Mouse (Mus musculus) Patski (cell line): Measurements from ENCODE around the gene Nfkb2. TPM values are rescaled to one million over a fixed set of nuclear protein-coding genes. Genes with fewer than 3 reads are reported as not detected.

Source experiments
- ATAC-seq: fragments of 100-300 bp; one replicate; pipeline ENCODE4 v1.8.0; 2021
- CTCF ChIA-PET: fragments of 350-600 bp; sonication (Branson Sonifier 250); formaldehyde crosslinking; loops from one replicate; lab custom pipeline; 2022; ENCODE audit warnings: inconsistent platforms; lab: Charles Lee
- POLR2A ChIA-PET: fragments of 350-600 bp; sonication (Branson Sonifier 250); formaldehyde crosslinking; loops from one replicate; lab custom pipeline; 2022; ENCODE audit warnings: antibody characterized with exemption, inconsistent platforms; lab: Charles Lee
- DNase-seq: peaks from one replicate; pipeline ENCODE4 v3.0.0-alpha.2; 2011; ENCODE audit warnings: low read depth, low spot score
- H3K27me3 ChIP-seq: fragments of 371-371 bp; one replicate; pipeline ENCODE4 v1.5.1; 2021
- CTCF ChIP-seq: fragments of 100-300 bp; IDR thresholded peaks from one replicate; pipeline ENCODE4 v1.5.1; 2021
- in situ Hi-C: fragments of 300-500 bp; cut with MboI; formaldehyde crosslinking; loops from 3 replicates; pipeline ENCODE4 v1.11.1; 2018; ENCODE audit warnings: low pct_unique_long_range_greater_than_20kb, mixed read lengths
- polyA plus RNA-seq: library from polyadenylated mRNA; unstranded; gene quantifications from one replicate; pipeline ENCODE4 v1.2.3, GENCODE M21; 2021

The Nfkb2 gene
- polyA plus RNA-seq, 1 experiment from 2014 or later: 48.2 TPM

DNA sequence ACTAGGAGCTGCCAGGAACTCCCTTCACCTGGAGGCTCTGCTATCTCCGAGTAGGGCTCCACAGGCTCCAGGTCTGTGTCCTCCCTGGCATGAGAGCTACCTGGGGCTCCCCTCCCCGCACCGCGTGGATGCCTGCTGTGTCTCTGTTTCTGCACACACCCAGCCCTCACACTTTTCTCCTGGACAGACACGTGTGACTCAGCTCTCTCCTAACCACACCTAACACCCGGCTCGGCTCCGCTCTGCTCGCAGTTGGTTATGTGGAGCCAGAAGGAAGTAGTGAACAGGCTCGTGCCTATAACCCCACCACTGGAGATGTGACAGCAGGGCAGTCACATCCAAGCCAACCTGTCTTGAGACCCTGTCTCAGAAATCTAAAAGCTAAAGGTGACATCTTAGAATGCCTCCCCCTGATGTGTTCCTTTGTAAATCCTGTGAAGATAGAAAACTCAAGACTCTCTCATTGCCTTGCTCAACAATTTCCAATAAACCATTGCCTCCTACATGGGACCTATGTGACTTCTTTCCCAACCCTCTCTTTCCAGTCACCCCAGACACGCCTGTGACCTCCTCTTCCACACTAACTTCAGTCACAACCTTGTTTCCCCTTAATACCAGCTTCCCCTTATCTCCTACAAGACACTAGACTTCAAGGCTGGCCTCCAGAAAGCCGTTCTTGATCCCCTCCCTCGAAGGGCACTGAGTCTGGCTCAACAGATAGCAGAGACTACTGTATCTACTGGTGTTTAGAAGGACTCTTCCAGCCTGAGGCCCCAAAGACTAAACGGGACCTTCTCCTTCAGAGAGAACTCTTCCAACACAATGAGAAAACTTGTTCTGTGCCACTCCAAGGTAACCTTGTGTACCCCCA, 11.0 kb downstream of the Nfkb2 start:
- peaks cover 14% of the 10 kb centered on the region for H3K27me3 ChIP-seq
- in situ Hi-C loops: no loop called here
- no peak for TF ChIP-seq CTCF
- ATAC-seq (no peak), DNase-seq (no peak)
- ChIA-PET CTCF (interaction anchor here (0.8 to 1.1 kb wide), 3 partner anchors 9 to 13 kb away, joined by 3 read pairs; partner anchors contain the start of genes Fbxl15 and Nfkb2), POLR2A (interaction anchor here (1.4 to 1.9 kb wide), 4 partner anchors 8 to 13 kb away, joined by 4 to 7 read pairs (median 5); partner anchors contain the start of gene Fbxl15)

DNA sequence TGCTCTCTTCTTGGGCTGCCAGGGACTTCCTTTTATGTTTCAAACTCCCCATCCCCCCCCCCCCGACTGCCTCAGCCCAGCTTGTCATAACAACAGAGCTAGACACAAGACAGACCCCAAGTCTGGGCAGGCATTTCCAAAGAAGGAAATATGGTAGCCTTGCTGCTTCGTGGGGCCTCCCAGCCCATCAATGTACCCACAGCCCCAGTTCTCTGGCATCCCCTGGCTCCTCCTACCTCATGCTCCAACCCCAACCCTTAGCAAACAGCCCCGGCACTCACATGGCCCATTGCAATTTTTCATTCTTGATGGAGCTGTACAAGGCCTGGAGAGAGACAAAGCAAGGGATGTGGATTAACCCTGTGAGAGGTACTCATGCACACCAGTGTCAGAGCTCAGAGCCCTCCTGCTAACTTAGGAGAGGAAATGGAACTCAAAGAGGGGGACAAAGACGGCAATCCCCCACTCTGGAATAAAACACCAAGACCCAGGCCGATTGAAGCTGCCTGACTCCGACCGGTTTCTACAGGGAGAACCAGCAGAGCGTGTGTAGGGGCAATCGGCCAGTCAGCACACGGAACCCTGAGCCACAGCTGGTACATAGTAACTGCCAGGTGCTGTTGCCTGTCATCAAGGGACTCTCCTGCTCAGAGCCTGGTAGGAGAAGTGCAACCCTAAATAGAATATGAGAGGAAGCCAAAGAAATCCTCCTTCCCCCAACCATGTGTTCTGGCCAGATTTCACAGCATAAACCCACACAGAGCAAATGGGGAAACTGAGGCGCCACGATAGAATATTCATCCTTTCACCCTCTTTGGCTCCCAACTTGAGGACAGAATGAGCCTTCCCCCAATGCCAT, 11.9 kb downstream of the Nfkb2 start:
- TF ChIP-seq CTCF: no peak
- in situ Hi-C loops: no loop called here
- CTCF ChIA-PET: no interaction called here
- ATAC-seq (no peak), DNase-seq (no peak)
- POLR2A ChIA-PET: interaction anchor here (0.7 to 1.9 kb wide), 5 partner anchors 9 to 14 kb away, joined by 4 to 7 read pairs (median 5); partner anchors contain the start of gene Fbxl15
- H3K27me3 ChIP-seq: peaks cover 14% of the 10 kb centered on the region

DNA sequence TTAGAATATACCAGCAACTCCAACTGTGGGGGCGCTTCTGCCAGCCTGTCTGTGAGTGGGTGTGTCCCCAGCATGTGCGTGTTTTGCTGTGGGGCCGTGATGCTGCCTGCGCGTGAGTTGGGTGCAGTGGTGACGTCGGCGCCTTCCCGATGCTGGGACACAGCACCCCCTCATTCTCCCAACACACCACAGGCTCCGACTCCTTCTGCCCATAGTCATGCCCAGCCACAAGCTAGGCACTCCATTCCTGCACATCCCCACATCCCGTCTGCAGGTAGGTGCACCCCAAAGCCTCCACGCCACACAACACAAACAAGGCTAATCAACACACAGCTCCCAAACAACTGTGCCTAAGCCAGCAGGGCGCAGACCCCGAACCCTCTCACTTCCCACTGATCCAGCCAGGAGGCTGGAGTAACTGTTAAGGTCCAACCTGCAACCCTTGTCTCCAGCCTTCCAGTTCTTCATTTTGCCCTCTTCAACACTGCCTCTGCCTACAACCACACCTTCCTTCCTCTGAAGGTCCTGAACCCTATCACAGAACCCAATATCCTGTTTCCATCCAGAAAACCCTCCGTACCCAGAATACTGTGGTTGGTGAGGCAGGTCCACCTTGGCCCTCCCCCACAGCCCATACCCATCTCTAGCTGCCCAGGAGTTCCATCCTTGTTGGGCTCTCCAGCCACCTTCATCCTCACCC, 12.9 kb downstream of the Nfkb2 start:
- TF ChIP-seq CTCF: no peak
- CTCF ChIA-PET: no interaction called here
- POLR2A ChIA-PET: interaction anchor here (0.7 to 1.4 kb wide), 2 partner anchors 10 to 12 kb away, joined by 5 read pairs; no protein-coding TSS in a partner anchor
- ATAC-seq (no peak), DNase-seq (no peak)
- H3K27me3 ChIP-seq: peaks cover 14% of the 10 kb centered on the region
- in situ Hi-C loops: no loop called here

DNA sequence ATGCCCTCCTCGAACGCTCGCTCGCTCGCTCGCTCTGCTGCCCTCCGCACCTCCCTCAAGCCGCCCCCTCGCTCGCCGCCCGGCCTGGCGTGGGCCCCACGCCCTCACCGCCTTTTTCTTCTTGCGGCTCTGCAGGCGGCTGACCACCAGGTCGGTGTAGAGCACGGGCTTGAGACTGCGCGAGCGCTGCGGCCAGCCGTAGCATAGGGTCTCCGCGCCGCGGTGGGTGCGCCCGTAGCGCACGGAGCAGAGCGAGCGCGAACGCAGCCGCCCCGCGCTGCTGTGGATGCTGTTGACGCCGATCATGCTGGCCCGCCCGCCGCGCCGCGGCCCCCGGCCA, 13.4 kb downstream of the Nfkb2 start:
- in situ Hi-C loops: no loop called here
- peaks cover 14% of the 10 kb centered on the region for H3K27me3 ChIP-seq
- no peak for ATAC-seq
- no peak for DNase-seq
- no peak for TF ChIP-seq CTCF
- ChIA-PET CTCF (interaction anchor here (1.0 kb wide), 1 partner anchor 11 kb away, joined by 3 read pairs; the partner anchor contains the start of gene Fbxl15), POLR2A (no interaction called here)

DNA sequence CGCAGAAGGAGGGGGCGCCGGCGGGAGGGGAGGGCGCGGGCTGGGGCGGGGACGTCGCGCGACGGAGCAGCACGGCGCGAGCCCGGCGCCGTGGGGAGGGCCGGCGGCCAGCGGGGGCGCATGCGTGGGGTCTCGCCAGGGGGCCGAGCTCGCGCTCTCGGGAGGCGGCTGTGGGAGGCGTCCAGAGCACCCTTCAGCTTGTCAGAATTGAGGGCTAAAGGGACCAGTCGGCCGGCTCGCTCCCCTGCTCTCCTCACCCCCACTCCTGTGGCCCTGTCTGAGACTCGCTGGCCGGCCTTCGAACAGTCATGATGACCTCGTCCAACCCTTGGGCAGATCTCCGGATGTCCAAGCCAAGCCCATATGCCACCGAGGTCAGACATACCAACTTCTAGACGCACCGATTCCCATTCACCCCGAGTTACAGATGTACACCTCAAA, 13.9 kb downstream of the Nfkb2 start:
- no peak for ATAC-seq

DNA sequence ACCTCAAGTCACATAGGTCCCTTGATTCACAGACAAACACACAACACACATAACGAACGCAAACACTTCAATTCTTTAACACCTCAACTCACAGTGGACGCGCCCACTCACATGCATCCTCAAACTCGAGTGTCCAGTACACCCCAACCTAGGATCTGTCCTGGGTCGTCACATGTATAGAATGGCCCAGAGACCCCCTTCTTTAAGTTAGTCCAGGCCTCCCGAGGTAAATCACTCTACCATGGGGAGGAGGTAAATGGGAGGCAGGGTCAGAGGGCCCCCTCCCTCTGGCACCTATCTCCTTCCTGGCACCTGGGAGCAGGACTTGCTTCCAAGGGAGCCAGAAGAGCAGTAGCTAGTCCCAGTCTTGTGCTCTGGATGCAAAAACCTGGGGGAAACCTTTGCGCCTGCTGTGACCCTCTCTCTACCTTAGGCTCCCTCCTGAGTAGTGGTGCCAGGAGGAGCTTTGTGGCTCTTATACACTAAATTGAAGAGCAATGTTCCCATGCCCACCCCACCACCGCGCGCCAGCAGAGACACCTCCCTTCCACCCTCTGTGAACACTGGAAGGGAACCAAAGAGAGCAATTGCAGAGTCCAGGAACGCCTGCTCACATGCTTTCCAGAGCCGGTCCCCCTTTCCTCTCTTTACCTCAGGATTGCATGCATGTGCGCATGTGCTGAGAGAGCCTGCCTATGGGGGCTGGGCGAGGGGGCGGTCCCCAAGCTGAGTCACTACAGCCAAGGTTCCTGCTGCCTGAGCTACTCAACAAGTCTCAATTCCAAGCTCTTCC, 14.7 kb downstream of the Nfkb2 start:
- POLR2A ChIA-PET: interaction anchor here (0.6 to 1.9 kb wide), 4 partner anchors 8 to 178 kb away, joined by 3 to 4 read pairs (median 3); partner anchors contain the start of gene Sufu
- CTCF ChIA-PET: interaction anchor here (0.9 to 1.4 kb wide), 4 partner anchors 9 to 14 kb away, joined by 3 to 5 read pairs (median 4); partner anchors contain the start of genes Fbxl15 and Nfkb2
- TF ChIP-seq CTCF: no peak
- no peak for DNase-seq
- in situ Hi-C loops: no loop called here
- peaks cover 14% of the 10 kb centered on the region for H3K27me3 ChIP-seq
- no peak for ATAC-seq

More for the DNA sequence above, 13.9 kb downstream of the Nfkb2 start:
- ChIA-PET CTCF (interaction anchor here (1.0 to 1.4 kb wide), 2 partner anchors 10 to 14 kb away, joined by 3 to 4 read pairs; partner anchors contain the start of genes Fbxl15 and Nfkb2), POLR2A (interaction anchor here (0.6 kb wide), 2 partner anchors 64 to 178 kb away, joined by 3 read pairs; no protein-coding TSS in a partner anchor)
- in situ Hi-C loops: no loop called here
- no peak for DNase-seq
- H3K27me3 ChIP-seq: peaks cover 14% of the 10 kb centered on the region
- no peak for TF ChIP-seq CTCF

DNA sequence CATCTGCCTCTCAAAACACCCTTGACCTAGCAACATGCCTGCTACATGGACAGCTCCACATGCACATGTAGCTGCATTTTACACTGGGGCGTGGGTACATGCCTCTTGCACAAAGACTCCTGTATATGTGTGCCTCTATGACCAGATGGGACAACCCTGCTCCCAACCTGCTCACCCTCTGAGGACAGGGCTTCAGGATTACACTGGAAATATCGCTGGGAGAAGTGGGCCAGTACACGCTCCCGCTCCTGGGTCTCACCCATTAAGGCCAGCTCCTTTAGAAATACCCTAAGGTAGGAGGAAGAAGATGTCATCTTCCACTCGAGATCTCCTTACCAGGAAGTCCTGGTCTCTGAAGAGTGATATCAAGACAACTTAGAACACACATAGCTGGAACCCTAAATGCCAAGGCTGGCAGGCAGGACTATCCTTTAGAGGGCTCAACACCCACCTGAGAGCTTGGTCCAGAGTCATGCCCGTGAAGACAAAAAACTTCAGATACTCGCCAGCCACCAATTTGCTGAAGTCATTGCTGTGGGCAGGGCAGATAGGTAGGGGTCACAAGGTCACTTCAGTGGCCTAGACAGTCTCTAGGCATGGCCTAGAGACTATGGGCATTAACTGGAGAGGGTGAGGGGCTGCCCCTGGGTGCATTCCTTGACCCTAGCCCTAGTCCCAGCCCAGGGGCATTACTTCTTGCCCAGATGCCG, 16.1 kb downstream of the Nfkb2 start:
- no peak for ATAC-seq
- ChIA-PET CTCF (interaction anchor here (0.8 kb wide), 1 partner anchor 11 kb away, joined by 3 read pairs; no protein-coding TSS in a partner anchor), POLR2A (interaction anchor here (1.9 kb wide), 1 partner anchor 10 kb away, joined by 4 read pairs; no protein-coding TSS in a partner anchor)
- no peak for TF ChIP-seq CTCF
- H3K27me3 ChIP-seq: peaks cover 19% of the 10 kb centered on the region
- in situ Hi-C loops: no loop called here
- no peak for DNase-seq

DNA sequence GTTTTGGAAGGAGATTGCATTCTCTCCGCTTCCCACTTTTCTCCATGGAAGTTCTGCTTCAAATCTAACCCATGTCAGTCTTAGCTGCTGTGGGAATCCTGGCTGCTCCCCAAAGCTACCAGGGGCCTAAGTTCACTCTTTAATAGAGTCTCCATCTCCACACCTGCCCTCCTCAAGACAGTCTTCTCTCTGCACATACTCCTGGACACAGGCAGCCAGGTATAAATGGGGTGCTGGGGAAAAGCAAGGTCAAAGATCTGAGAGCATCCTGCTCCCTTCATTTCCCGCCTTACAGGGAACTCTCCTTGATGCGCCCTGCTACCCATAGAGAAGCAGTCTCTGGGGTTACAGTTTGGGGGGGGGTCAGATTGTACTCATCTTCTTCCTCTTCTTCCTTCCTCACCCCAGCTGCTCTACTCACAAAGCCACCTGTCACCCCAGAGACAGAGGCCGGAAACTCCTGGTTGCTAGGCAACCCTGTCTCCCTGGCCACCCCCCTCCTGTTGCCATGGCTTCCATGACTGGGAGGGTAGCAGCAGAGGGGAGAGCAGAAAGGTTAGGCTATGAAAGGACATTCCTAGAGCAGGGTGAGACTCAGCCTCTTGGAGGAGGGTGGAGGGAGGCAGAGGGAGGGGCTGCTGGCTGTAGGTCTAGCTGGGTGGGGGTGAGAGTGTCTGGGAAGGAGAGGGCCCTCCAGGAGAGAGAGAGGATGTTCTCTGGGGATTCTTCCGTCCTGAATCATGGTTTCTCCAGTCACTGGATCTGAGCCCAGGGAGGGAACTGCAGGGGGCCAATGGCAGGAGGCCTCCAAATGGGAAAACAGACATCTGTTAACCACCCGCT, 17.2 kb downstream of the Nfkb2 start:
- ATAC-seq: peak; percentile 12
- no peak for DNase-seq
- TF ChIP-seq CTCF: no peak
- CTCF ChIA-PET: interaction anchor here (0.7 kb wide), 1 partner anchor 1361 kb away, joined by 3 read pairs; no protein-coding TSS in a partner anchor
- POLR2A ChIA-PET: no interaction called here
- peaks cover 22% of the 10 kb centered on the region for H3K27me3 ChIP-seq
- in situ Hi-C loops: no loop called here
